Mouse (Mus musculus): Measurements from ENCODE around the gene Bhlha9. TPM values are rescaled to one million over a fixed set of nuclear protein-coding genes. Genes with fewer than 3 reads are reported as not detected.

The Bhlha9 gene
- polyA plus RNA-seq, 1 experiment = 3.0 TPM

DNA sequence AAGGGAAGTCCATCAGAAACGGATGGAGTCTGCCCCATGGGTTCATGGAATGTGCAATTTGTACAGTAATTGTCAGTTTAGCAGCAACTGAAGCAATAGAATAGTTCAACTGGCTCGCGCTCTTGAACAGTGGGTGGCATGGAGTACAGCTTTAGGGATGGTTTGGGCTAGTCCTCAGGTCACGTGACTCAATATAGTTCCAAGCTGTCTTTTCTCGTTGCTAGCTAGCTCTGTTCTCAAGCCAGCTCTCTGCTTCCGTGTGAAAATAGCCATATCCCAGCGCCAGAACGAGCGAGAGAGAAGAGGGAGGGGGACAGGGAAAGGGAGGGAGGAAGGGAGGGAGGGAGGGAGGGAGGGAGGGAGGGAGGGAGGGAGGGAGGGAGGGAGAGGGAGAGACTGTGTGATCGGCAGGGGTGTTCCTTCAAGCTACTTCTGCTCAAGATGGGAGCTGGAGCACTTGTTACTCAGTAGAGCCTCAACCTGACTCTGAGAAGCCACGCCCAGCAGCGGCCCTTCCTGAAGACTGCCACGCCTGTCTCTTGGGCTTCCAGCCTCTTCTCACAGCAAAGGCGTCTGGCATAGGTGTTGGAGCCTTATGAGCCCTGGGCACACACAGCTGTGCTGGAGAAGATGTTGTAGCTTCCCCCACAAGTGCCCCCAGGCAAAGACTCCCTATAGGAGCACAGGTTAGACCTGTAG, 21.3 kb upstream of the Bhlha9 start:
- Histone ChIP-seq H3K4me1 (ENCODE audit: control insufficient read depth, insufficient read depth, low read length) (peaks cover 5% of the 10 kb centered on the region), H3K27ac (ENCODE audit: insufficient read depth, low read length) (no peak overlapping the region), H3K27me3 (ENCODE audit: control insufficient read depth, insufficient read depth, low read length) (no peaks in the 10 kb centered on the region), H3K4me3 (replicated peaks; ENCODE audit: insufficient read depth, low read depth, low read length) (no peak overlapping the region)
- TF ChIP-seq CTCF (IDR thresholded peaks at IDR 0.05; ENCODE audit: borderline replicate concordance, insufficient read depth, low read depth, low read length) (no peak), POLR2A (IDR thresholded peaks at IDR 0.05; ENCODE audit: borderline replicate concordance, insufficient read depth, low read length) (no peak)
- WGBS = 40% methylated on average over 13 of the region's 14 CpGs
- no peak for DNase-seq

DNA sequence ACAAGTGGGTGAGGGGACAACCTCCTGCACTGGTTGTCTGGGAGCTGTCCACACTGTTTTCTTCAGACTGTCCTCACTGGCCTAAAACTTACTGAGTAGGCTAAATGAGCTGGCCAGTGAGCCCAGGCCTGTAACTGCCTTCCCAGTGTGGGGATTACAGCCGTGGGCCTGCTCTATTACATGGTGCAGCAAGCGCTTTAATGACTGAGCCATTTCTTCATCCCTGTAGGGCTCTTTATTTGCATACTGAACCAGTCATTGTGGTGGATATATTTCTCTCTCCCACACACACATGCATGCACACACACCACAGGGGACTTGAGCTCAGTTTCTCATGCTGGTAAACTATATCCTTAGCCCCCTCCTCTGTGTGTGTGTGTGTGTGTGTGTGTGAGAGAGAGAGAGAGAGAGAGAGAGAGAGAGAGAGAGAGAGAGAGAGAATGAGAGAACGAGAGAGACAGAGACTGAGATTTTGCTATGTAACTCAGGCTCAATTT, 19.4 kb upstream of the Bhlha9 start:
- no peak for DNase-seq
- TF ChIP-seq CTCF (IDR thresholded peaks at IDR 0.05; ENCODE audit: borderline replicate concordance, insufficient read depth, low read depth, low read length) = no peak
- no peak for TF ChIP-seq POLR2A (IDR thresholded peaks at IDR 0.05; ENCODE audit: borderline replicate concordance, insufficient read depth, low read length)
- Histone ChIP-seq H3K4me3 (replicated peaks; ENCODE audit: insufficient read depth, low read depth, low read length) (no peak overlapping the region), H3K4me1 (ENCODE audit: control insufficient read depth, insufficient read depth, low read length) (no peaks in the 10 kb centered on the region), H3K27ac (ENCODE audit: insufficient read depth, low read length) (no peak overlapping the region), H3K27me3 (ENCODE audit: control insufficient read depth, insufficient read depth, low read length) (no peaks in the 10 kb centered on the region)
- WGBS = 70% methylated on average over 3 of the region's 3 CpGs

DNA sequence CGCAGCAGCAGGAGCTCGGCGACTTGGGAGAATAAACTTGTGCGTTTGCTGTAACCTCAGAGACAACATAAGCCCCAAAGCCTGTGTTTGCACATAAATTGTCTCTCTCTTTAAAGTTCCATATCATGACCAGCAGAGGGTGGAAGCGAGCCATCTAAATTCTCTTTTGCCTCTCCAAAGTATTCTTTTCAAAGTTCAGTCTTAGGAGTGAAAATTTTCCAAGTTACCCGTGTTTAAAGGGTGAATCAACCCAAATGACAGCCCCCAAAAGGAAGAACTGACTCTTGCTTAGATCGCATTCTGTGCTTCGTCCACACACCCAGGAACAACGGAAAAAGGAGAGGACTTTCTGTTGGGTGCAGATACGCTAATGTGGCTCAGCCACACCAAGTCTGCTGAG, 17.2 kb upstream of the Bhlha9 start:
- no peak overlapping the region for H3K27ac ChIP-seq (ENCODE audit: insufficient read depth, low read length)
- H3K4me1 ChIP-seq (ENCODE audit: control insufficient read depth, insufficient read depth, low read length) = peaks cover 7% of the 10 kb centered on the region
- no peak overlapping the region for H3K4me3 ChIP-seq (replicated peaks; ENCODE audit: insufficient read depth, low read depth, low read length)
- TF ChIP-seq CTCF (IDR thresholded peaks at IDR 0.05; ENCODE audit: borderline replicate concordance, insufficient read depth, low read depth, low read length) (peak; percentile 17; the same call in 1 of the 2 replicates), POLR2A (IDR thresholded peaks at IDR 0.05; ENCODE audit: borderline replicate concordance, insufficient read depth, low read length) (no peak)
- peak; percentile 43 for DNase-seq
- no peaks in the 10 kb centered on the region for H3K27me3 ChIP-seq (ENCODE audit: control insufficient read depth, insufficient read depth, low read length)
- 6% methylated on average over 10 of the region's 10 CpGs for WGBS

DNA sequence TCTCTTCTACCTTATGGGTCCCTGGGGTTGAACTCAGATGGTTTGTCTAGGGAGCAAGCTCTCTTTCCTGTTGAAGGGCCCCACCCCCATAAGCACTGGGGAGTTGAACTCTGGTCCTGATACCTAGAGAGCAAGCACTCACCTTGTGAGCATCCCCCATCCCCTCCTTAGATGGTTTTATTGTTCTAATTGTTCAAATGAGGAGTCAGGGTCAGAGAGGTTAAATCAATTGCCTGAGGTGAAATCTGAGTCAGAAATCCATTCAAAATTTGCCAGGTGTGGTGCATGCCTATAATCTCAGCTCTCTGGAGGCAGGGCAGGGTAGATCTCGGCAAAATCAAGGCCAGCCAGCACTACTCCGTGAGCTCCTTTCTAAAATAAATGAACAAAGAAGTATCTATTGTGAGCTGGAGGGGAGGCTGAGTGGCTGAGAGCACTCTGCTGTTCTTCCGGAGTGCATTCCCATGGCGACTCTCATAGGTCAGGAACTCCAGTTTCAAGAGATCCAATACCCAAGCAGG, 14.8 kb upstream of the Bhlha9 start:
- TF ChIP-seq POLR2A (IDR thresholded peaks at IDR 0.05; ENCODE audit: borderline replicate concordance, insufficient read depth, low read length) = no peak
- no peak for TF ChIP-seq CTCF (IDR thresholded peaks at IDR 0.05; ENCODE audit: borderline replicate concordance, insufficient read depth, low read depth, low read length)
- 76% methylated on average over 4 of the region's 4 CpGs for WGBS
- no peak overlapping the region for H3K27ac ChIP-seq (ENCODE audit: insufficient read depth, low read length)
- H3K4me3 ChIP-seq (replicated peaks; ENCODE audit: insufficient read depth, low read depth, low read length) = no peak overlapping the region
- H3K4me1 ChIP-seq (ENCODE audit: control insufficient read depth, insufficient read depth, low read length) = peaks cover 7% of the 10 kb centered on the region
- no peaks in the 10 kb centered on the region for H3K27me3 ChIP-seq (ENCODE audit: control insufficient read depth, insufficient read depth, low read length)
- no peak for DNase-seq

DNA sequence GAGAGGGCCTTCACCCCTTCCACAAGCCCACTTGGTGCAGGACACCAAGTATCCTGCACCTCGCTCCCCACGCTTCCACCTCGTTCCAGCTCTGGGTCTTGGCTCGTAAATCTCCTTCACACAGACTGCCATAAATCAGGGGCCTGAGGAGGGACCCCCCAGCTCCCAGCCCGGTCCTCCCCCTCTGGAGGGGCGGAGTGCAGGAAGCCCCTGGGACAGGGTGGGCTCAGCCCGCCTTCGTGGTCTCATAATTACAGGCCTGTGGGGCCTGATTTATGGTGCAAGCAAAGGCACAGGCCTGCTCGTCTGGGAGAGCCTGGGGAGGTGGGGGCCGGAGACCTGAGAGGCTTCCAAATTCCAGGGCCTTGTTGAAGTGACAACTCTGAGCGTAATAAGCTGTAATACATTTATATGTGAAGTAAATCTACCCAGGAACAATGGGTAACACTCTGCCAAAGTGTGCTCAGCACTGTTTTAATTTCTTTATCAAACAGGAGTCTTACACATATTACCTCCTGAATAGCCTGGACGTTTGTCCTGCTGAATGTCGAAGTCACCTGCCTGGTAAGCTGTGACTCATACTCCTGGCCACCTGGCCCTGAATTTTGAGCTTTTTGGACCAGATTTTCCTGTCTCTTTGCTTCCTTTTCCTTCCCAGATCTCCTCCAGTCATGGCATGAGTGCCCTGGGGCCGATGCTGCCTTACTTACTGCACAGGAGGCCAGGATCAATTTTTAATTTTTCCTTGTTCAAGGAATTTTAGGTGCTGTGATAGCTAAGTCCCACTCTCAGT, 12.9 kb upstream of the Bhlha9 start:
- Histone ChIP-seq H3K27ac (ENCODE audit: insufficient read depth, low read length) (0 out of 2 replicates have a peak overlapping the region, but pooled peaks have one; percentile 22), H3K4me1 (ENCODE audit: control insufficient read depth, insufficient read depth, low read length) (peaks cover 7% of the 10 kb centered on the region), H3K27me3 (ENCODE audit: control insufficient read depth, insufficient read depth, low read length) (no peaks in the 10 kb centered on the region), H3K4me3 (replicated peaks; ENCODE audit: insufficient read depth, low read depth, low read length) (no peak overlapping the region)
- TF ChIP-seq CTCF (IDR thresholded peaks at IDR 0.05; ENCODE audit: borderline replicate concordance, insufficient read depth, low read depth, low read length) = no peak
- TF ChIP-seq POLR2A (IDR thresholded peaks at IDR 0.05; ENCODE audit: borderline replicate concordance, insufficient read depth, low read length) = no peak
- 61% methylated on average over 14 of the region's 14 CpGs for WGBS
- DNase-seq = peak; percentile 60 to 77

DNA sequence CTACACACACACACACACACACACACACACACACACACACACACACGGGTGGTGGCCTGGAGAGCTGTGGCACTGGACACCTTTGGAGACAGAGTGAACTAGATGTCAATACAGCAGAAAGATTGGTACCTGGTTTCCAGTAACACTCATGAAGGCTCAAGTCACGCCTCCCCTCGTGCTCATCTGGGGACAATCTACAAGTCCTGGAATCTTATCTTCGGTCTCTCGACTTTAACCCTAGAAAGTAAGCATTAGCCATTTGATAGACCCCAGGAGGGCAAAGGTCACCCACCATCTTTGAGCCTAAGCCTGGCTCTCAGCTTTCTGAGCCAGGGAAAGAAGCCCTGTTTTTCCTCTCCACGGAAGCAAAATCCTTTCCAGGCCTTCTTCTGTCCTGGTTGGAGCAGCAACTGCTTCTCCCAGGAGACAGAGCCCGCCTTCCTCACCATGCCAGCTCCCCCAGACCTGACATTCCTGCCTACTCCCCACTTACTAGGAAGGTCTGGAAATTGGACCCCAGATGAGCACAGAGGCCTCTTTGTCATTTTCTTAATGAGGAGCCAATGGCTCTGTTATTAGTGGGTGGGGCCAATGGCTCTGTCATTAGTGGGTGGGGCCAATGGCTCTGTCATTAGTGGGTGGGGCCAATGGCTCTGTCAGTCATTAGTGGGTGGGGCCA, 10.3 kb upstream of the Bhlha9 start:
- 90% methylated on average over 7 of the region's 7 CpGs for WGBS
- Histone ChIP-seq H3K27ac (ENCODE audit: insufficient read depth, low read length) (no peak overlapping the region), H3K4me1 (ENCODE audit: control insufficient read depth, insufficient read depth, low read length) (peaks cover 7% of the 10 kb centered on the region), H3K27me3 (ENCODE audit: control insufficient read depth, insufficient read depth, low read length) (no peaks in the 10 kb centered on the region), H3K4me3 (replicated peaks; ENCODE audit: insufficient read depth, low read depth, low read length) (no peak overlapping the region)
- DNase-seq = no peak
- TF ChIP-seq CTCF (IDR thresholded peaks at IDR 0.05; ENCODE audit: borderline replicate concordance, insufficient read depth, low read depth, low read length) = no peak
- no peak for TF ChIP-seq POLR2A (IDR thresholded peaks at IDR 0.05; ENCODE audit: borderline replicate concordance, insufficient read depth, low read length)

DNA sequence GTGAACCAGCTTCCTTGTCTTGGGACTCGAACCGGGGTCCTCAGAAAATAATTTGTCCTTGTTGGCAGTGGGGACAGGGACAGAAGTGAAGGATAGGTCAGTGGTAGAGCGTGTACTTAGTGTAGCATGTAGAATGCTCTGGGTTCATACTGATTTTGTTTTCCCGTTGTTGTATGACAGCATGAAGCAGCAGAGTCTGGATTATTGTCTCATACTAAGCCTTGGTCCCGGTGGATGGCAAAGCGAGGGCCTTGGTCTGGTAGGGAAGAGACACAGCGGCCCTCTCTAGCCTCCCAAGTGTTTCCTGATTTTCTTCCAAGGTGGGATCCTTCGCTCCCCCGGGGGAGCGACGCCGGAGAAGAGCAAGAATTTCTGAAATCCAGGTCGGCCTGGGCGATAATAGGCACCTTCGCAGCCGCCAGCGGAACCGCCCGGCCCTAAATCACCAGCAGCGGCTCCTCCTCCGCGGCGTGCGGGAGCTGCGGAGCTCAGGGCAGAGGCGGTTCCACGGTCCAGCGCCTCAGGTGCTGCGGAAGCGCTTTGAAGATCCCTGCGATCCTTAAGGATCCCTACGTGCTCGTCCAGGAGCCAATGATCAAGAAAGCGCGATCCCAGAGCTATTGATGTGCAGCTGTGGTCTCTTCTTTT, 6.1 kb upstream of the Bhlha9 start:
- Histone ChIP-seq H3K27me3 (ENCODE audit: control insufficient read depth, insufficient read depth, low read length) (no peaks in the 10 kb centered on the region), H3K4me1 (ENCODE audit: control insufficient read depth, insufficient read depth, low read length) (peaks cover 6% of the 10 kb centered on the region; the same call in 1 of the 2 replicates), H3K4me3 (replicated peaks; ENCODE audit: insufficient read depth, low read depth, low read length) (peak overlapping the region; percentile 77), H3K27ac (ENCODE audit: insufficient read depth, low read length) (no peak overlapping the region)
- peak; percentile 50 to 67 for DNase-seq
- TF ChIP-seq POLR2A (IDR thresholded peaks at IDR 0.05; ENCODE audit: borderline replicate concordance, insufficient read depth, low read length) (peak; percentile 30; the same call in 1 of the 2 replicates), CTCF (IDR thresholded peaks at IDR 0.05; ENCODE audit: borderline replicate concordance, insufficient read depth, low read depth, low read length) (no peak)
- 12% methylated on average over 35 of the region's 35 CpGs for WGBS
